16 mouse cellular contexts compared by ENCODE assay signal in the genomic region with DNA sequence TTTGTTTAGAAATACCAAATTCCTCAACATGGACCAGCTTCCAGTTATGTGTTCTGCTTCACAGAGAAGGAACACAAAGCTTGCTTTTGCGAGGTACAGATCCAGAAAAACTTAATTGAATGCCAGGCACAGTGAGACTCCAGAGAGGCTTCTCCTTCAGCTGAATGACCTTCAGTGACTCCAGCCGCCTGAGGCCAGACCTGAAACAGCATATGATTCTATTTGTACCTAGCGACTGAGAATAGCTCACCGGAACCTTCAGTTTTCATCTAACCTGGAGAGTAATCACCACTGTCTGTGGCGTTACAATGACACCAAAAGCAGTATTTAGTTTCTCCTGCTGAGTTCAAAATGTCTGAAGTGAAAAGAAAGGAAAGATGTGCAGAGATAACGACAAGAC.
DNase-seq lines count a peak whose midpoint lies in the region; ATAC-seq lines count a peak whose summit lies in the region.
"Had no signal": no experiment of that assay in that cellular context is flagged by ENCODE, and none has a peak within 500 bp of the region (broad histone marks: within the 10 kb centered on the region; RNA-seq: fewer than 3 reads in every experiment).

No protein-coding gene starts in this region.

- no peak for DNase-seq in cerebellum, postnatal 4 days (ENCODE audit: low spot score in 2 of 2)
- peak; percentile 12 for DNase-seq in Muller cell, postnatal 12 days (ENCODE audit: inconsistent ontology term)
- DNase-seq in cerebellum, adult 8-10 months = peak; percentile 25
- DNase-seq in cerebellum, postnatal 25 days = peak; percentile 10 to 11
- DNase-seq in heart, postnatal 4 days = no peak
- DNase-seq: adrenal gland, postnatal 10 days; B cell, adult 2 months; gastrocnemius, postnatal 14 days; heart, adult 2 months; heart, postnatal 14 days; kidney, adult 18-20 months had no signal

- peak; percentile 85 for ATAC-seq in cerebellum, adult (ENCODE audit: insufficient number of reproducible peaks, low FRiP score, low TSS enrichment)
- no peak for ATAC-seq in erythroblast, adult 5-6 weeks (replicated peaks; ENCODE audit: low FRiP score, poor library complexity, severe bottlenecking)
- ATAC-seq: CD4-positive, CD25-positive, alpha-beta regulatory T cell, adult 4 months; forebrain, embryonic 16.5 days; intestine, embryonic 15.5 days had no signal

Comparison
In these comparisons a context has a peak if more than half of its experiments do, and no peak if none do; other contexts are left out.
1. DNase-seq: peak in Muller cell, postnatal 12 days (single experiment), cerebellum, adult 8-10 months (single experiment) and cerebellum, postnatal 25 days (2 of 2); none in cerebellum, postnatal 4 days (0 of 2) and heart, postnatal 4 days (single experiment).